Mouse (Mus musculus) bone marrow, adult 2 months (tissue): ENCODE data around the gene Abcg5.

Experiments used
- CTCF ChIP-seq: fragments of 200-500 bp; IDR thresholded peaks from 2 replicates; pipeline ENCODE4 v1.5.1; 2011; ENCODE audit warnings: low read length, control low read depth; ENCODE audit not compliant: control insufficient read depth, insufficient read depth
- POLR2A ChIP-seq: fragments of 200-500 bp; IDR thresholded peaks from 2 replicates; pipeline ENCODE4 v1.6.1; 2011; ENCODE audit warnings: low read depth, mild to moderate bottlenecking, control low read depth, low read length, borderline replicate concordance; ENCODE audit not compliant: control insufficient read depth

DNA sequence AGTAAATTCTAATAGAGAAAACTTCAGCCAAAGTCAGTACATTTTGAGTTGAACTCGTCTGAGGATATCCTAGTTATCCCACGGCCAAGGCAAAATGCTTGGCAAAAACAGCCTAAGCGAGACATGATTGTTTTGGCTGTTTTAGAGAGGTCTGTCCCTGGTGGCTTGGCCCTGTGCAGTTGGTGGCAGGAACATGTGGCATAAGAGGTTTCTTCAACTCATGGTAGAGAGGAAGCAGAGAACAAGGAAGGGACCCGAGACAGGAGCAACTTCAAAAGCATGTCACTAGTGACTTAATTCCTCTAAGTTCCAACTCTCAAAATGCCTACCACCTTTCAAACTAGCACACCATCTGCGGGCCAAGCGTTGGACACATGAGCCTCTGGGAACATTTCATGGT is 62.2 kb downstream of the Abcg5 start:
- TF ChIP-seq CTCF = no peak
- no peak for TF ChIP-seq POLR2A
